Mouse (Mus musculus): ENCODE data around the gene 4930578G10Rik. TPM values are rescaled to one million over a fixed set of nuclear protein-coding genes. Genes with fewer than 3 reads are reported as not detected.

4930578G10Rik gene
- polyA plus RNA-seq, 1 experiment, result not detected

DNA sequence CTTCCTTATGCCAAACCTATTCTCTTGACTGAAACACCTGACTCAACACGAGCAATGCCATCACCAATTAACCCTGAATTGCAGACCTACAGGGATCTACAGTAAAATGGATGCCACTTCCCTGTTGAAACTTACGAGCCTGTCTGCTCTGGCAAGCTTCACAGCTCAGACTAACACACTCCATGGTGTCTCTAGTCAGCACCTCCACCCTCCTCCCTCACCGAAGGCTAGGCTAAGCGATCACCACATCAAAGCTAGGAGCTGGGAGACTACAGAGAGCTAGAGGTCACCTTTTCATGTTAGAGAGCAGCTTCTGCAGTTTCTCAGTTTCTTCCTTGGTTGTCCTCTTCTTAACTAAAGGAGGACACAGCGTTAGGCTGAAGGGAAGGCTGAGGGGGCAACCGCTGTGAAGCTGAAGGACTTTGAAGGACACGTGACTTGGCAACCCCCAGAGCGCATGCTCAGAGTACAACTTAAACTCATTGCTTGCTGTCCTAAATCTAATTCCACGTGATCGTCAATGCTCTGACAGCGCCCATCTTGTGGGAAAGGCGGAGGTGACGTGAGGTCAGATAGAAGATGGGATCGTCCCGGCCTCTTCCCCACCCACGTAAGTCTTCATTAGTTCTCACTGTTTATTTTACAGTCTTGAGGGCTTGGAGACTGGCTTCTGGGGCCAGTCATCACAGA, 137.5 kb downstream of the 4930578G10Rik start:
- 91% methylated on average over 16 of the region's 16 CpGs for WGBS
- H3K27ac ChIP-seq (ENCODE audit: insufficient read depth, low read depth, low read length), result no peak overlapping the region
- TF ChIP-seq POLR2A (IDR thresholded peaks at IDR 0.05; ENCODE audit: insufficient read depth, low read depth, low read length), result no peak
- no peak for TF ChIP-seq CTCF (IDR thresholded peaks at IDR 0.05; ENCODE audit: insufficient read depth, low read depth, low read length)
- H3K4me3 ChIP-seq (ENCODE audit: insufficient read depth, low read depth, low read length), result no peak overlapping the region
- no peaks in the 10 kb centered on the region for H3K4me1 ChIP-seq (ENCODE audit: control insufficient read depth, insufficient read depth, low read length)

DNA sequence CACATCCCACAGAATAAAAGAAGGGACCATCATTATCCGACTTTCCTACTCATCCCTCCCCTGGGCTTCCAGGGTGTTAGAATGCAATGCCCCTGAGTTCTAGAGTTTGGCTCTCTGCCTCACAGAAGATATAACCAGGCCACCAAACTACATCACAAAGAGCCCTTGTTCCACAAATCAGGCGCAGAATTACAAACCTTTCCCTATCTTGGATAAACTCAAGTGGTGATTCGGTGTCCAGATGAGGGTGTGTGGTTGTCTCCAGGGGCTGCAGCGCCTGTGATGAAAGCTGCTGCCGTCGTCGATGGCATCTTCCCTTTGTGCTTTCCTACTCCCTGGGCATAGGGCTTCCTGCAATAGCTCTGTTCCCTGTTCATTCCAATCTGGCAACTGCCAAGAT, 138.8 kb downstream of the 4930578G10Rik start, which contains the start of gene Fam205c:
Gene Fam205c (minus strand): TSS at position 101 of the 400 bp plus-strand sequence.
- no peak for TF ChIP-seq POLR2A (IDR thresholded peaks at IDR 0.05; ENCODE audit: insufficient read depth, low read depth, low read length)
- no peak for TF ChIP-seq CTCF (IDR thresholded peaks at IDR 0.05; ENCODE audit: insufficient read depth, low read depth, low read length)
- no peak within 1 kb of the TSS for H3K4me3 ChIP-seq (ENCODE audit: insufficient read depth, low read depth, low read length)
- H3K4me1 ChIP-seq (ENCODE audit: control insufficient read depth, insufficient read depth, low read length), result no peaks in the 10 kb centered on the region
- no peak within 1 kb of the TSS for H3K27ac ChIP-seq (ENCODE audit: insufficient read depth, low read depth, low read length)
- 87% methylated on average over 7 of the region's 7 CpGs for WGBS

DNA sequence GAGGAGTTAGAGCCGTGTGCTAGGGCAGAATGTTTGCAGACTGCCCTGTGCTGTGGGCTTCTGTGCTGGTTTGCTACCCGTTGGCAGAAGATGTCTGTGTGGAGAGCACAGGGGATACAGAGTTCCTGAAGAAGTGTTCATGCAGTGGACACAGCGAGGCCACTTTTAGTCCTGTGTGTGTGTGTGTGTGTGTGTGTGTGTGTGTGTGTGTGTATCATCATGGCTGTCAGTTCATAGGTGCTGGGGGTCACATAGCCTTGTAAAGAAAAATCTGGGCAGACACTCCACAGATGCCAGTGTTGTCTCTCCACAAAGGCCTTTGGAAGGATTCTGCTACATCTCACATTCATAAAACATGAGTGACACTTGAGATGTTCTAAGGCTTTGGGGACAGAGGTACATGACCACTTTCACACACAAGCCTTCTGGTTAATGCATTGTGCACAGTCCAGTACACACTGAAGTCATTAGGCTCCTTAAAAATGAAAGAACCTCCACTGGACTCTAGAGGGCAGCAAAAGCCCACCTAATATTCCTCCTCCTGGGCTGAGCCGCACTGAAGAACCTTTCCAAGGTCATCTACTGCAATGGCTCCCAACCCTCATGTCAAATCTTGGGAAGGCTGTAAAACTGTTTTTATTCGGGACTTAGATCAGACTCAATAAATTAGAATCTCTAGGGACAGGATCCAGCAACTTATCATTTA, 141.4 kb downstream of the 4930578G10Rik start:
- no peak overlapping the region for H3K27ac ChIP-seq (ENCODE audit: insufficient read depth, low read depth, low read length)
- no peak for TF ChIP-seq CTCF (IDR thresholded peaks at IDR 0.05; ENCODE audit: insufficient read depth, low read depth, low read length)
- TF ChIP-seq POLR2A (IDR thresholded peaks at IDR 0.05; ENCODE audit: insufficient read depth, low read depth, low read length), result no peak
- WGBS, result 33% methylated on average over 5 of the region's 5 CpGs
- H3K4me3 ChIP-seq (ENCODE audit: insufficient read depth, low read depth, low read length), result no peak overlapping the region
- H3K4me1 ChIP-seq (ENCODE audit: control insufficient read depth, insufficient read depth, low read length), result no peaks in the 10 kb centered on the region

DNA sequence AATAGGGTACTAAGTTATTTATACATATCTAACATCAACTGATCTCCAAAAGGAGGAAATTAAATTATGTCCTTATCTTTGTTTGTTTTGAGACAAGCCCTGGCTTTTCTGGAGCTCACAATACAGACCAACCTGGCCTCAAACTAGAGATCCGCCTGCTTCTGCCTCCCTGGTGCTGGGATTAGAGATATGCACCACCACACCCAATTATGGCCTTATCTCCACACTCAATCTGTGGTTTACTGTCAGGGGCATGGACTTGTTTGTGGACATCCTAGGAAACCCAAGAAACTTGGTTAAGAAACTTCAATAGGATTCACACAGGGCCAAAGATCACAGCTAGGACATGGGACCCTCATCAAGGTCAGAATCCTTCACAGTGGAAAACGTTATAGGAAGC, 142.3 kb downstream of the 4930578G10Rik start:
- no peak overlapping the region for H3K27ac ChIP-seq (ENCODE audit: insufficient read depth, low read depth, low read length)
- H3K4me1 ChIP-seq (ENCODE audit: control insufficient read depth, insufficient read depth, low read length), result no peaks in the 10 kb centered on the region
- WGBS, result 87% methylated on average over 2 of the region's 2 CpGs
- no peak for TF ChIP-seq POLR2A (IDR thresholded peaks at IDR 0.05; ENCODE audit: insufficient read depth, low read depth, low read length)
- no peak for TF ChIP-seq CTCF (IDR thresholded peaks at IDR 0.05; ENCODE audit: insufficient read depth, low read depth, low read length)
- H3K4me3 ChIP-seq (ENCODE audit: insufficient read depth, low read depth, low read length), result no peak overlapping the region

GRCm38 (mm10) chr4:42879829-42880676, 144.7 kb downstream of the 4930578G10Rik start:
- H3K4me3 ChIP-seq (ENCODE audit: insufficient read depth, low read depth, low read length), result no peak overlapping the region
- no peak for TF ChIP-seq POLR2A (IDR thresholded peaks at IDR 0.05; ENCODE audit: insufficient read depth, low read depth, low read length)
- no peak for TF ChIP-seq CTCF (IDR thresholded peaks at IDR 0.05; ENCODE audit: insufficient read depth, low read depth, low read length)
- H3K4me1 ChIP-seq (ENCODE audit: control insufficient read depth, insufficient read depth, low read length), result no peaks in the 10 kb centered on the region
- WGBS, result 85% methylated on average over 16 of the region's 16 CpGs
- no peak overlapping the region for H3K27ac ChIP-seq (ENCODE audit: insufficient read depth, low read depth, low read length)

DNA sequence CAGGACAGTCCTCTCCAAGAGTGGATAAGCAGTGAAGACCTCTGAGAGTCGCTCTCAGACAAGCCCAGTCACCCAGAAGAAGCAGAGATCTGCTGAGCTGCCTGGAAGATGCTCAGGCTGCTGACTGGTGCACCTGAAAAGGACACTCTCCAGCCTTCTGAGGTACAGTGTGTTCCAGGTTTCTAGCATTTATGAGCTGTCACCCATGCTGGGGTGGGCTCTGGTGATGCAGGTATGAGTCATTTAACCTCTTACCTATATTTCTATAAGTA, 145.3 kb downstream of the 4930578G10Rik start:
- no peak overlapping the region for H3K27ac ChIP-seq (ENCODE audit: insufficient read depth, low read depth, low read length)
- TF ChIP-seq CTCF (IDR thresholded peaks at IDR 0.05; ENCODE audit: insufficient read depth, low read depth, low read length) (no peak), POLR2A (IDR thresholded peaks at IDR 0.05; ENCODE audit: insufficient read depth, low read depth, low read length) (no peak)
- no peaks in the 10 kb centered on the region for H3K4me1 ChIP-seq (ENCODE audit: control insufficient read depth, insufficient read depth, low read length)
- WGBS, result 67% methylated on average over 1 of the region's 1 CpGs
- no peak overlapping the region for H3K4me3 ChIP-seq (ENCODE audit: insufficient read depth, low read depth, low read length)

DNA sequence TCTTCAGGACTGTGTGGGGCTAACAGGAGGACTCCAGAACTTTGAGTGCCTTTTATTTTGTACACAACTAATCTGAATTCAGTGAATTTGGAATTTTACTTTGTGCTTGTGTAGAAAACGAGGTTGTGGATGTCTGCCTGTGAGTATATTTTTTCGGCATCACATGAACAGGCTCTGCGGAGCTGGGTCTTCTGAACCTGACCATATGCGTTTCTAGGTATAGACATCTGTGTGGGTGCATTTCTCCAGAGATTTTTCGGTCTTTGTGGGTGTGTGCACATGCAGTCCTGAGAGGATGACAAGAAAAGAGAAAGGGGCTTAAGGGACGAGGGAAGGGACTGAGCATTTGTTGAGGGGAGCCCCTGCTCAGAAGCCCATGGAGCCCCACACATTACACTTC, 151.6 kb downstream of the 4930578G10Rik start:
- H3K4me3 ChIP-seq (ENCODE audit: insufficient read depth, low read depth, low read length), result no peak overlapping the region
- WGBS, result 83% methylated on average over 6 of the region's 6 CpGs
- no peak overlapping the region for H3K27ac ChIP-seq (ENCODE audit: insufficient read depth, low read depth, low read length)
- TF ChIP-seq CTCF (IDR thresholded peaks at IDR 0.05; ENCODE audit: insufficient read depth, low read depth, low read length) (no peak), POLR2A (IDR thresholded peaks at IDR 0.05; ENCODE audit: insufficient read depth, low read depth, low read length) (no peak)
- H3K4me1 ChIP-seq (ENCODE audit: control insufficient read depth, insufficient read depth, low read length), result no peaks in the 10 kb centered on the region

GRCm38 (mm10) chr4:42888806-42889205, 153.5 kb downstream of the 4930578G10Rik start:
- no peaks in the 10 kb centered on the region for H3K4me1 ChIP-seq (ENCODE audit: control insufficient read depth, insufficient read depth, low read length)
- TF ChIP-seq POLR2A (IDR thresholded peaks at IDR 0.05; ENCODE audit: insufficient read depth, low read depth, low read length) (no peak), CTCF (IDR thresholded peaks at IDR 0.05; ENCODE audit: insufficient read depth, low read depth, low read length) (no peak)
- 97% methylated on average over 6 of the region's 6 CpGs for WGBS
- no peak overlapping the region for H3K27ac ChIP-seq (ENCODE audit: insufficient read depth, low read depth, low read length)
- H3K4me3 ChIP-seq (ENCODE audit: insufficient read depth, low read depth, low read length), result no peak overlapping the region

- Histone ChIP-seq H3K4me3 (ENCODE audit: insufficient read depth, low read depth, low read length) (no peak overlapping the region), H3K27ac (ENCODE audit: insufficient read depth, low read depth, low read length) (no peak overlapping the region), H3K4me1 (ENCODE audit: control insufficient read depth, insufficient read depth, low read length) (0 out of 2 replicates have a peak, but pooled peaks cover 2% of the 10 kb centered on the region)
- TF ChIP-seq CTCF (IDR thresholded peaks at IDR 0.05; ENCODE audit: insufficient read depth, low read depth, low read length) (no peak), POLR2A (IDR thresholded peaks at IDR 0.05; ENCODE audit: insufficient read depth, low read depth, low read length) (no peak)
- 74% methylated on average over 7 of the region's 7 CpGs for WGBS
Measured at GRCm38 (mm10) chr4:42891176-42891575, 155.8 kb downstream of the 4930578G10Rik start.
